Mouse (Mus musculus): ENCODE data around the gene Nrbp1. TPM values are rescaled to one million over a fixed set of nuclear protein-coding genes. Genes with fewer than 3 reads are reported as not detected.

Gene Nrbp1
- total RNA-seq, 4 experiments from 2014 or later: 85.7 to 104 (median 96.6) TPM

- DNase-seq: no peak
These were observed 27.0 kb downstream of the Nrbp1 start for GRCm38 (mm10) chr5:31267686-31268085.

- DNase-seq: no peak
These were observed 32.4 kb downstream of the Nrbp1 start for GRCm38 (mm10) chr5:31273018-31273417.

- no peak for DNase-seq
These were observed 38.8 kb downstream of the Nrbp1 start for GRCm38 (mm10) chr5:31279245-31279988.

- DNase-seq: no peak
These were observed 47.6 kb downstream of the Nrbp1 start for GRCm38 (mm10) chr5:31288225-31288624.

GRCm38 (mm10) chr5:31288655-31289054 is 48.0 kb downstream of the Nrbp1 start:
- no peak for DNase-seq

GRCm38 (mm10) chr5:31289626-31290230 is 49.1 kb downstream of the Nrbp1 start:
- no peak for DNase-seq

GRCm38 (mm10) chr5:31290521-31291360 is 50.1 kb downstream of the Nrbp1 start, which contains the start of gene Ift172:
Gene Ift172, minus strand, starts transcription at chr5:31291116.
- peak; percentile 97 for DNase-seq

GRCm38 (mm10) chr5:31291361-31291688 is 50.7 kb downstream of the Nrbp1 start:
- DNase-seq: no peak

- DNase-seq: no peak
These were observed 54.4 kb downstream of the Nrbp1 start for GRCm38 (mm10) chr5:31294964-31295605.

GRCm38 (mm10) chr5:31295606-31296141 is 55.0 kb downstream of the Nrbp1 start, which contains the start of gene Fndc4:
Gene Fndc4, minus strand, starts transcription at chr5:31296080.
- DNase-seq: no peak

- DNase-seq: no peak
These were observed 56.5 kb downstream of the Nrbp1 start, which contains the start of gene Gckr for GRCm38 (mm10) chr5:31297047-31297757. Gene Gckr, plus strand, starts transcription at chr5:31297443.

GRCm38 (mm10) chr5:31297981-31298380 is 57.3 kb downstream of the Nrbp1 start:
- no peak for DNase-seq

- no peak for DNase-seq
These were observed 57.8 kb downstream of the Nrbp1 start for GRCm38 (mm10) chr5:31298486-31298885.

Other genes with a start within 250 kb of the Nrbp1 start
- gene Atraid, start 192.6 kb upstream of the Nrbp1 start, total RNA-seq (2022): 100 to 1,000 TPM; 122 to 138 (median 130) TPM
- 10 to 100 TPM; 33.5 to 46.4 (median 38.1) TPM for gene Slc5a6, start 191.9 kb upstream of the Nrbp1 start, total RNA-seq (2022)
- 10 to 100 TPM; 23.1 to 52.0 (median 33.6) TPM for gene Cad, start 186.1 kb upstream of the Nrbp1 start, total RNA-seq (2022)
- not detected for gene Dnajc5g, start 134.6 kb upstream of the Nrbp1 start, total RNA-seq (2022)
- gene Slc30a3, start 132.6 kb upstream of the Nrbp1 start, total RNA-seq (2022): under 1 TPM in 1 of 4 experiments, not detected in 3; 0.28 TPM
- gene Trim54, start 124.2 kb upstream of the Nrbp1 start, total RNA-seq (2022): not detected
- gene Ucn, start 102.0 kb upstream of the Nrbp1 start, total RNA-seq (2022): not detected
- gene Mpv17, start 86.6 kb upstream of the Nrbp1 start, total RNA-seq (2022): 10 to 100 TPM; 63.7 to 83.4 (median 76.4) TPM
- 1 to 10 TPM in 3 of 4 experiments, under 1 TPM in 1; 0.41 to 3.9 (median 2.9) TPM for gene Gm29609, start 61.0 kb upstream of the Nrbp1 start, total RNA-seq (2022)
- gene Gtf3c2, start 60.7 kb upstream of the Nrbp1 start, total RNA-seq (2022): 10 to 100 TPM; 65.5 to 98.8 (median 71.9) TPM
- gene Snx17, start 47.6 kb upstream of the Nrbp1 start, total RNA-seq (2022): 100 to 1,000 TPM; 109 to 135 (median 126) TPM
- 10 to 100 TPM; 34.5 to 44.5 (median 38.9) TPM for gene Eif2b4, start 47.4 kb upstream of the Nrbp1 start, total RNA-seq (2022)
- 10 to 100 TPM; 23.8 to 41.1 (median 37.2) TPM for gene Zfp513, start 38.6 kb upstream of the Nrbp1 start, total RNA-seq (2022)
- 100 to 1,000 TPM in 3 of 4 experiments, 10 to 100 TPM in 1; 93.5 to 125 (median 105) TPM for gene Ppm1g, start 20.2 kb upstream of the Nrbp1 start, total RNA-seq (2022)
- gene Gm9970, start 368 bp downstream of the Nrbp1 start, total RNA-seq (2022): under 1 TPM in 3 of 4 experiments, not detected in 1; 0.56 to 0.81 (median 0.59) TPM
- gene Krtcap3, start 10.8 kb downstream of the Nrbp1 start, total RNA-seq (2022): 1 to 10 TPM; 3.8 to 9.2 (median 4.6) TPM
- 10 to 100 TPM; 38.1 to 62.4 (median 49.5) TPM for gene Ift172, start 50.3 kb downstream of the Nrbp1 start, total RNA-seq (2022)
- gene Fndc4, start 55.2 kb downstream of the Nrbp1 start, total RNA-seq (2022): 10 to 100 TPM in 2 of 4 experiments, 1 to 10 TPM in 2; 6.6 to 15.1 (median 10.6) TPM
- under 1 TPM in 3 of 4 experiments, not detected in 1; 0.26 to 0.70 (median 0.49) TPM for gene Gckr, start 56.6 kb downstream of the Nrbp1 start, total RNA-seq (2022)
- gene Zfp512, start 211.6 kb downstream of the Nrbp1 start, total RNA-seq (2022): 10 to 100 TPM; 21.4 to 36.3 (median 26.8) TPM
- under 1 TPM in 2 of 4 experiments, not detected in 2; 0.22 TPM for gene 4930548H24Rik, start 244.9 kb downstream of the Nrbp1 start, total RNA-seq (2022)